Mouse (Mus musculus) kidney, postnatal 4 days (tissue): Measurements from ENCODE around the gene Med9.

ENCODE experiments used
- DNase-seq, 2 experiments: peaks; one replicate each; pipeline ENCODE4 v3.0.0; 2021; ENCODE audit warnings: mixed read lengths in 2 of 2

The Med9 gene

GRCm38 (mm10) chr11:60004716-60005115, 56.7 kb downstream of the Med9 start:
- no peak for DNase-seq

- no peak for DNase-seq
These were observed 57.9 kb downstream of the Med9 start for GRCm38 (mm10) chr11:60005866-60006265.

- no peak for DNase-seq
These were observed 61.4 kb downstream of the Med9 start for GRCm38 (mm10) chr11:60009451-60009850.

GRCm38 (mm10) chr11:60011516-60011915, 63.5 kb downstream of the Med9 start:
- DNase-seq, result no peak
